Mouse (Mus musculus) heart, embryonic 10.5 days (tissue): ENCODE measurements around the gene Crybb1. TPM values are rescaled to one million over a fixed set of nuclear protein-coding genes. Genes with fewer than 3 reads are reported as not detected.

Experiments used
- DNase-seq: peaks from one replicate; pipeline ENCODE4 v3.0.0-alpha.2; 2017; ENCODE audit warnings: low spot score
- H3K27ac ChIP-seq: fragments of 300-500 bp; sonication (generic); 2 replicates; pipeline ENCODE4 v1.5.1; 2016; ENCODE audit warnings: mild to moderate bottlenecking
- H3K27me3 ChIP-seq: fragments of 300-500 bp; sonication (generic); 2 replicates; pipeline ENCODE4 v1.6.1; 2016; ENCODE audit warnings: mild to moderate bottlenecking; ENCODE audit not compliant: poor library complexity, insufficient read depth, severe bottlenecking
- H3K36me3 ChIP-seq: fragments of 300-500 bp; sonication (generic); 2 replicates; pipeline ENCODE4 v1.6.1; 2016; ENCODE audit warnings: mild to moderate bottlenecking, moderate library complexity
- H3K4me1 ChIP-seq: fragments of 300-500 bp; sonication (generic); 2 replicates; pipeline ENCODE4 v1.6.1; 2016; ENCODE audit warnings: mild to moderate bottlenecking
- H3K4me3 ChIP-seq: fragments of 300-500 bp; sonication (generic); 2 replicates; pipeline ENCODE4 v1.5.1; 2016; ENCODE audit warnings: mild to moderate bottlenecking, moderate library complexity
- H3K9me3 ChIP-seq: fragments of 300-500 bp; sonication (generic); 2 replicates; pipeline ENCODE4 v1.6.1; 2016; ENCODE audit warnings: mild to moderate bottlenecking, moderate library complexity
- WGBS: fragments of 180-500 bp; shearing (Covaris S2); methylation state at CpG from one replicate; pipeline ENCODE4 v1.1.7; 2016; 5-methylcytosine and 5-hydroxymethylcytosine counted together
- polyA plus RNA-seq: library from polyadenylated mRNA; unstranded; fragments of >200 nt; fragmentation: Nextera tagmentation; extraction: Ambion mirVana; gene quantifications from 2 replicates; pipeline ENCODE4 v1.2.1, GENCODE M21; 2016

The Crybb1 gene
- polyA plus RNA-seq, 1 experiment from 2014 or later: not detected

- Histone ChIP-seq H3K36me3 (no peaks in the 10 kb centered on the region), H3K27ac (peak overlapping the region; percentile 69; the same call in 1 of the 2 replicates), H3K4me1 (peaks cover 84% of the 10 kb centered on the region), H3K9me3 (no peaks in the 10 kb centered on the region), H3K4me3 (no peak overlapping the region), H3K27me3 (no peaks in the 10 kb centered on the region)
- DNase-seq: no peak
- 88% methylated on average over 7 of the region's 7 CpGs for WGBS
Observed at GRCm38 (mm10) chr5:112285548-112286085, 30.0 kb downstream of the Crybb1 start.

DNA sequence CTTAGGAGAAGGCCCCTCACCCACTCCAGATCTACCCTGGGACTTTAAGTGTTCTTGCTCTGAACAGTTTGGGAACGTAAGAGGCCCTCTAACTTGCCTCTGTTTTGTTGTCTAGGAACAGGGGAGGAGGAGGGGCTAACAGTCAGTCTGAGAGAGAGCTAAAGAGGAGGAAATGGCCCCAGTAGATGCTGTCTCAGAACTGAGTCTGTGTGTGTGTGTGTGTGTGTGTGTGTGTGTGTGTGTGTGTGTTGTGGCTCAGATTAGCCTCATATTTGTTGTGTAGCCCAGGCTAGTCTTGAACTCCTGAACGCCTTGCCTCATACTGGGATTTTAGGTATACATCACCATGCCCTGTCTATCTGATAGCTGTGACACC lies 31.0 kb downstream of the Crybb1 start:
- peaks cover 74% of the 10 kb centered on the region for H3K4me1 ChIP-seq

DNA sequence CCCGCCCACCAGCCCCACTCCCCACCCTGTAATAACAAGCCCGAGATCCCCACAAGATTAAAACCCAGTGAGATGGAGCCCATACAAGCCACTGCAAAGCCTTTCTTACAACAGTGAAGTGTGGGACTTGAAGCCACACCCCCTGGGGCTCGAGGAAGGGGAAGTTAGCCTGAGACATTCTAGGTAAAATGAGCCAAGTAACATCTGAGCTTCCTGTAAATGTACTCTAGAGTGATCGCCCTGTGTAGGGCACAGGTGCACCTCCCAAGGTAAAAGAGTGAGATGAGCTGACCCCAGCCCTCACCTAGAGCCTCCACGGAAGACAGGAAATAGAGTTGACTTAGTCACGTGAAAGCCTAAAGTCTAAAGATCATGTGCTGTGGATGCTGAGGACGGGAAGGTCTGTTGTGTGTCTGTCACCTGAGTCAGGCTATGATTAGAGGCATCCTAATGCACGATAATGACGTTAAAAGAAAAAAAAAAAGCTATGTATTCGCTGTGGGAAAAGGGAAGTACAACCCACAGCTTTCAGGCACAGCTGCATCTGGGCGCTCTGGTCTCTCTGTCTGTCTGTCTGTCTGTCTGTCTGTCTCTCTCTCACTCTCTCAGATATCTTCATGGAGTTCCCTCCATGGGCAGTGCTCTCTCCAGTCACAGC lies 31.5 kb downstream of the Crybb1 start:
- Histone ChIP-seq H3K9me3 (no peaks in the 10 kb centered on the region), H3K4me1 (peaks cover 69% of the 10 kb centered on the region), H3K36me3 (no peaks in the 10 kb centered on the region), H3K4me3 (no peak overlapping the region), H3K27me3 (no peaks in the 10 kb centered on the region), H3K27ac (no peak overlapping the region)
- WGBS: 70% methylated on average over 11 of the region's 11 CpGs
- no peak for DNase-seq

More for the DNA sequence above, 31.0 kb downstream of the Crybb1 start:
- H3K27me3 ChIP-seq: no peaks in the 10 kb centered on the region
- no peaks in the 10 kb centered on the region for H3K36me3 ChIP-seq
- 71% methylated on average over 2 of the region's 2 CpGs for WGBS
- no peak overlapping the region for H3K27ac ChIP-seq
- H3K4me3 ChIP-seq: no peak overlapping the region
- DNase-seq: no peak
- no peaks in the 10 kb centered on the region for H3K9me3 ChIP-seq

- Histone ChIP-seq H3K4me1 (peaks cover 66% of the 10 kb centered on the region), H3K27ac (no peak overlapping the region), H3K4me3 (no peak overlapping the region), H3K9me3 (no peaks in the 10 kb centered on the region), H3K36me3 (no peaks in the 10 kb centered on the region), H3K27me3 (no peaks in the 10 kb centered on the region)
- no peak for DNase-seq
- 89% methylated on average over 2 of the region's 2 CpGs for WGBS
Observed at GRCm38 (mm10) chr5:112287652-112288051, 32.0 kb downstream of the Crybb1 start.

GRCm38 (mm10) chr5:112288193-112289141 lies 32.9 kb downstream of the Crybb1 start:
- Histone ChIP-seq H3K4me1 (peaks cover 65% of the 10 kb centered on the region), H3K4me3 (no peak overlapping the region), H3K27me3 (no peaks in the 10 kb centered on the region), H3K27ac (0 out of 2 replicates have a peak overlapping the region, but pooled peaks have one; percentile 31), H3K36me3 (no peaks in the 10 kb centered on the region), H3K9me3 (no peaks in the 10 kb centered on the region)
- DNase-seq: no peak
- WGBS: 74% methylated on average over 9 of the region's 9 CpGs

GRCm38 (mm10) chr5:112289236-112289635 lies 33.6 kb downstream of the Crybb1 start:
- no peak for DNase-seq
- H3K4me3 ChIP-seq: no peak overlapping the region
- WGBS: 76% methylated on average over 8 of the region's 8 CpGs
- H3K27ac ChIP-seq: no peak overlapping the region
- H3K27me3 ChIP-seq: no peaks in the 10 kb centered on the region
- H3K9me3 ChIP-seq: no peaks in the 10 kb centered on the region
- H3K4me1 ChIP-seq: peaks cover 57% of the 10 kb centered on the region
- no peaks in the 10 kb centered on the region for H3K36me3 ChIP-seq

DNA sequence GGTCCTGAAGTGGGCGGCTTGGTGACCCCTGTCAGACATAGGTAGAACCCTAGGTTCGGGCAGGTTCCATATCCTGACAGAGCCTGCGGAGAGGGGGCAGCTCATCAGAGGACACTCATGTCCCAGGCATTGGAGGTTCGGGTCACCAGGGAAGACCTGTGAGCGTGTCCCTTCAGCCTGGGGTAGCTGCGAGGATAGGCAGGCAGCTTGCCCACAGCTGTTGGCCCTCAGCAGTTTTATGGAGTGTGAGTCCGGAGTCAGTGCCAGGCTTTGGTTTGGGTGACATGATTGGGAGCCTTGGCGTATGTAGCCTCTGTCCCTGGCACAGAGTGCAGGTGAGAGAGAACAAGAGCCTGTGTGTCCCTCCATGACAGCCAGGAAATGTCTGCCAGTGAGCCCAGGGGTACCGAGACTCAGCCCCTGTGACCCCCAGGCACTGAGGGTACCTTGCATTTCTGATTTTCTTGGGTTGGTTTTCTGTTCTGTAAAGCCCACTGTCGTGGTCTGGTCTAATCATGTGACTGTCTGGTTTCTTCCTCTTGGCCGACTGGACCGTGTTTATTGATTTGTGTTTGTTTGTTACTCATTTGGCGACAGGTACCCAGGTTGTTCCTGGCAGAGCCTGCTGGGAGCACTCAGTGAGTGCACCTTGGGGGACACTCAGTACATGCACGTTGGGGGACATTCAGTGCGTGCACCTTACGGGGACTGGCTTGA lies 34.4 kb downstream of the Crybb1 start:
- WGBS: 87% methylated on average over 16 of the region's 16 CpGs
- no peaks in the 10 kb centered on the region for H3K9me3 ChIP-seq
- H3K27ac ChIP-seq: no peak overlapping the region
- no peak overlapping the region for H3K4me3 ChIP-seq
- peaks cover 57% of the 10 kb centered on the region for H3K4me1 ChIP-seq
- H3K36me3 ChIP-seq: no peaks in the 10 kb centered on the region
- DNase-seq: no peak
- H3K27me3 ChIP-seq: no peaks in the 10 kb centered on the region

DNA sequence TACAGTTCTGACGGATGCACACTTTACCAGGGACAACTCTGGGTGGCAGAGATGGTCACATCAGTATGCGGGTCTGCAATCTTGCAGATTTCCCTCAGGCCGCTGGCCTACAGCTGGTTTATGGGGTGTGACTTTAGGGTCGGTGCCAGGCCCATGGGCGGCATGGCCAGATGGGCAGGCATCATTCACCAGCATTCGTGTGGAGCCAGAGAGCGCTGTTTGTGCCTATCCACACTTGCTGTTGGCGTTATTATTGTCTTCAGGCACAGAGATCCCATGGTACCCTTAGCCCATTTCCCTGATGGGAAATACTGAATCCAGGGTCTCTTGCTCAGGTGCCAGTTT lies 34.9 kb downstream of the Crybb1 start:
- Histone ChIP-seq H3K27ac (no peak overlapping the region), H3K36me3 (no peaks in the 10 kb centered on the region), H3K4me1 (peaks cover 57% of the 10 kb centered on the region), H3K27me3 (no peaks in the 10 kb centered on the region), H3K4me3 (no peak overlapping the region), H3K9me3 (no peaks in the 10 kb centered on the region)
- 92% methylated on average over 8 of the region's 8 CpGs for WGBS
- DNase-seq: no peak

DNA sequence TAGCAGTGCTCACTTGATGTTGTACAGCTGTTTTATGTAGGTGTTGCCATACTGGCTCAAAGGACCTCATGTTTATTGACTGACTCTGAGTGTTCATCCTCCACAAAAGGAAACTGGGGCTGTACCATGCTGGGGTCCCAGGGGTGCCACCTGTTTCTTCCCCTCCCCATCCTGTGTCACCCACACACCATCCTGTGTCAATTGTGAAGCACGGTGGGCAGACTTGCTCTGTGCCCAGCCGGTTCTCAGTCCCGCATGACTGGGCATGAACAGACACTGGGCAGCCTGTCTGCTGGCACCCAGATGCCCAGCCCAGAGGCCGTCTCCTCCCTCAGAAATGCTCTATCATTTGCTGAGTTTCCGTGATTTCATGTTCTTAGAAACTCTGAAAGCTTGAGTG lies 36.3 kb downstream of the Crybb1 start:
- Histone ChIP-seq H3K4me3 (no peak overlapping the region), H3K4me1 (peaks cover 59% of the 10 kb centered on the region), H3K27me3 (no peaks in the 10 kb centered on the region), H3K36me3 (no peaks in the 10 kb centered on the region), H3K9me3 (no peaks in the 10 kb centered on the region), H3K27ac (no peak overlapping the region)
- DNase-seq: no peak
- WGBS: 90% methylated on average over 5 of the region's 5 CpGs

- no peaks in the 10 kb centered on the region for H3K36me3 ChIP-seq
Observed at GRCm38 (mm10) chr5:112292343-112292980, 36.8 kb downstream of the Crybb1 start.

DNA sequence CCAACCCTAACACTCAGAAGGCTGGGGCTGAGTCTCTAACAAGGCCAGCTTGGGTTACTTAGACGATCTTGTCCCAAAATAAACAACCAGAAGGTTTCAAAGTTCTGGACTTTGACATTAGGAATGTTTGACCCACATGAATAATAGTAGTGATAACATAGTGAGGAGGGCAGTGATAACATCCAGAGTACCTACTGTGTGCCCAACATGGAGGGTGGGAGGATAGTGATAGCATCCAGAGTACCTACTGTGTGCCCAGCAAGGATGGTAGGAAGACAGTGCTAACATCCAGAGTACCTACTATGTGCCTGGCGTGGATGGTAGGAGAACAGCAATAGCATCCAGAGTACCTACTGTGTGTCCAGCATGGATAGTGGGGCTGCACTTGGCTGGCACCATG lies 38.2 kb downstream of the Crybb1 start:
- H3K27ac ChIP-seq: no peak overlapping the region
- no peak overlapping the region for H3K4me3 ChIP-seq
- peaks cover 60% of the 10 kb centered on the region for H3K4me1 ChIP-seq
- no peaks in the 10 kb centered on the region for H3K9me3 ChIP-seq
- no peak for DNase-seq
- no peaks in the 10 kb centered on the region; the same call in 1 of the 2 replicates for H3K27me3 ChIP-seq
- no peaks in the 10 kb centered on the region for H3K36me3 ChIP-seq
- WGBS: 64% methylated on average over 2 of the region's 2 CpGs

More at GRCm38 (mm10) chr5:112292343-112292980, 36.8 kb downstream of the Crybb1 start:
- Histone ChIP-seq H3K27me3 (no peaks in the 10 kb centered on the region), H3K27ac (no peak overlapping the region), H3K9me3 (no peaks in the 10 kb centered on the region), H3K4me1 (peaks cover 65% of the 10 kb centered on the region), H3K4me3 (no peak overlapping the region)
- DNase-seq: no peak
- 84% methylated on average over 17 of the region's 17 CpGs for WGBS

DNA sequence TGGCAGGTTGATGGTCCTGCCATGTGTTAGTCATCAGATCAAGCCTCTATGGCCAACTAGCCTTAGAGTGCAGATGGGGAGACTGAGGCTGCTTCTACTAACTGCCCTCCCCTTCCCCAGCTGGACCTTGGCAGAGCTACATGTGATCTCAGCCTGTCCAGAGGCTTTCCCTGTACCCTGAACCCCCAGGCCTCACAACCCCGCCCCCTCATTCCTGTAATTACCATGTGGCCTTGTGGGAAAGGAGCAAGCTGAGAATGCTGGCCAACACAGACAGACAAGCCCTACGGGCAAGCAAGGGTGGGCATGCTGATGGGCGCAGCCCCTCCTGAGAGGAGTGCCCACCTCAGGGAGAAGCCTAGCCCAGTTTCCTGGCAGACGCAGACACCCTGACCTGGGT lies 39.1 kb downstream of the Crybb1 start:
- H3K9me3 ChIP-seq: no peaks in the 10 kb centered on the region
- H3K27ac ChIP-seq: peak overlapping the region; percentile 31; the same call in 1 of the 2 replicates
- DNase-seq: no peak
- no peaks in the 10 kb centered on the region for H3K36me3 ChIP-seq
- WGBS: 72% methylated on average over 4 of the region's 4 CpGs
- H3K4me3 ChIP-seq: no peak overlapping the region
- H3K4me1 ChIP-seq: peaks cover 61% of the 10 kb centered on the region
- H3K27me3 ChIP-seq: no peaks in the 10 kb centered on the region; the same call in 1 of the 2 replicates
